Mouse (Mus musculus): ENCODE results near the gene Rbm11.

Gene Rbm11

DNA sequence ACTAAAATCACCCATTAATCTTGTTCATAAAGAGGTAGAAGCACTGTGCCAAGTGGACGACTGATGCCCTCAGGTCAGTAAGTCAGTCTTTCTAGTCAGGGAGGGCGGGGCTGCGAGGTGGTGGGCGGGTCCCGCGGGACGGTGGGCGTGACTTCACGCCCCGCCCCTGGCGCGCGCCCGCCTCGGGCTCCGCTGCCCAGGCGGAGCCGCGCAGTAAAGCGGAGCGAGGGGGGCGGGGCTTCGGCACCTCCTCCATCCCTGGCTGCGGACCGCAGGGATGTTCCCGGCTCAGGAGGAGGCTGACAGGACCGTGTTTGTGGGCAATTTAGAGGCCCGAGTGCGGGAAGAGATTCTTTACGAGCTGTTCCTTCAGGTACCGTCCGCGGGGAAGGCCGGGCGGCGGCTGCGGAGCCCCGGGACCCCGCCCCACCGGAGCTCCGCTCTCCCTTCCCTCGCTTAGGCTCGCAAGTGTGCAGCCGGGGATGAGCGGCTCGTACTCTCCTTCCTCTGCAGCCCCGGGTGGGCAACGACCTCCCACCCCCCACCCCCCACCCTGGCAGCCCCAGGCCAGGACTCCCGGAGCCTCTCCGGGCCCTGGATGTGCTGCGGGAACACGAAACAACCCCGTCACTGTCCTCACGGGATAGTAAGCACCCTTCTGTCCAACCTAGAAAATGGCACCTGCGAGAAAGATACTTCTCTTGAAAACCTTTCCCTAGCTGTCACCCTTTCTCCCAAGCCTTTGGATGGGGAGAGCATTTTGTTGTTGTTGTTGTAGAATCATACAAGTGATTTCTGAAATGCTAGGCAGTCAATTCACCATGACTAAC lies at the start of gene Rbm11:
Rbm11 (plus strand) TSS at position 174 of the 830 bp plus-strand sequence.
- DNase-seq (ENCODE audit: low spot score in 2 of 2), result peak; percentile 67 to 88

DNA sequence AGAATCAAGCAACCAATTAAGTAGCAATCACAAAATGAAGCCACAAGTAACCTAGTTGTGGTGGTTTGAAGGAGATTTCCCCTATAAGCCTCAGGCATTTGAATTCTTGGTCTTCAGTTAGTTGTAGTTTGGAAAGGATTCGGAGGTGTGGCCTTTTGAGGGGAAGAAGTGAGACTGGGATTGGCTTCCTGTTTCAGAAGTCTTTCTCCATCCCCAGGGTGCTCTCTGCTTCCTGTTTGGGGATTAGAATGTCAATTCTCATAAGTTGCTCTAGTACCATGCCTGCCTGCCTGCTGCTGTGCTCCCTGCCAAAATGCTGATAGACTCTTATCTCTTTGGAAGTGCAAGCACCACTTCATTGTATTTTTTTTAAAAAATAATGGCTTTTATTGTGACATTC lies 47.3 kb upstream of the Rbm11 start:
- DNase-seq (ENCODE audit: low spot score in 2 of 2), result no peak

DNA sequence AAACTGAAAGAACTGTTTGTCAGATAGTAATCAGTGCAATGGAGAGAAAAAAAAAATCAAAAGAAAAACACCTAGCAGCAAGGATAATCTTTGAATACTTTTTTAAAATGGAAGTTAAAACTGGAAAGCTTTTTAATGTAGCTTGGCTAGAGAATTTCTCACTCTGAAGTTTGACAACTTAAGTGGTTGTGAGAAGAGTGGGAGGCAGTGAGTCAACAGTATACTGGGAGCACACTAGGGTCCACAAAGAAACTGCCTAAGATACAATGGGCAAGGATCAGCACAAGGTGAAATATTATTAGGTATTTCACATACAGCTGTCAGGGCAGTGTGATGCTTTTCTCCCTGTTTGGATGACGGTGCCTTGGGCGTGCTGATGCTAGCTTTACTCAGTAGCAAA lies 29.7 kb upstream of the Rbm11 start:
- DNase-seq (ENCODE audit: low spot score in 2 of 2), result no peak

DNA sequence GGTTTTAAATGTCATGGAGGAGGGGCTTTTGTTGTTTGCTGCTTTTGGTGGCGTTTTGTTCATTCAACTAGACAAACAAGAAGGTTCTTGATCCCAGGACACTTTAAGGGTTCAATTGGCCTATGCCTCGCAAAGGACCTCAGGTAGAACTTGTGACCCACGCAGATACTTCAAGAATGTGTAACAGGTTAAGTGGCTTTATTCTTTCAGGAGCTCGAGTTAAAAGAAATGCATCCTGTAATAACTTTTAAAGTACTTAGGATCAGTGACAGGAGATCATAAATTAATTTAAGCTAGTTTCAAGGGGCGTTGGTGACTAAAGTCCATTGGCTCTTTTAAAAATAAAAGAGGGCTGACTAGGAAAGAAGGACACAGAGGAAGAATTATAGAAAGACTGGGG lies 10.4 kb upstream of the Rbm11 start:
- DNase-seq (ENCODE audit: low spot score in 2 of 2), result no peak

DNA sequence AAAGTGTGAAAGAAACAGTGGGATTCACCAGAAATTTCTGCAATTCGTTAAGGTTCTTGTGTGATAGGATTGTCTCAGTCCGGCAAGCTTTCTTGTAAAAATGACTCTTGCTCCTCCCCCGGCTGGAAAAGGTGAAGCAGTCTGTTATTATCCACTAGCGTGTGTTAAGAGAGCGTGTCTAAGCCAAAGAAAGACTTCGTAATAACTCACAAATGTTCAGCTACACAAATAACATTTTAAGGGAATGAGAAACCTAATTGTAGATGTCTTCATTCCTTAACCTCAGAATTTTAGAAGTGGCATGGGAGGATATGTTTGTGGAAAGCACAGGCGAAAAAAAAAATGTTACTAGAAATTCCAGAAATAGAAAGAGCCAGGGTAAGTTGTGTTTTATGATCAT lies 6.7 kb upstream of the Rbm11 start, which contains the start of gene Lipi:
Lipi (minus strand) TSS at position 101 of the 400 bp plus-strand sequence.
- no peak for DNase-seq (ENCODE audit: low spot score in 2 of 2)

DNA sequence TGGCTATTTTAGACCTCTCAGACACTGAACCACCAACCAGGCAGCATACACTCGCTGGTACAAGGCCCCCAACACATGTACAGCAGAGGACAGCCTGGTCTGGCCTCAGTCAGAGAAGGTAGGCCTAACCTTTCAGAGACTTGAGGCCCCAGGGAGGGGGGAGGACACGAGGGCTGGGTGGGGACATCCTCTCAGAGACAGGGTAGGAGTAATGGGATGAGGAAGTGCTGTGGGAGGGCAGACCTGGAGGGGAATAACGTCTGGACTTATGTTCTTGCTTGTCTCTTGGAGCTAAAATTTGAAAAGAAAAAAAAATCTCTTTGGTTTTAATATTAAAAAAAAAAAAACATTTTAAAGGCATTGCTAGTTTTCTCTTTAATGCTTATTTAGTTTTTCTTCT lies 6.2 kb upstream of the Rbm11 start:
- no peak for DNase-seq (ENCODE audit: low spot score in 2 of 2)

DNA sequence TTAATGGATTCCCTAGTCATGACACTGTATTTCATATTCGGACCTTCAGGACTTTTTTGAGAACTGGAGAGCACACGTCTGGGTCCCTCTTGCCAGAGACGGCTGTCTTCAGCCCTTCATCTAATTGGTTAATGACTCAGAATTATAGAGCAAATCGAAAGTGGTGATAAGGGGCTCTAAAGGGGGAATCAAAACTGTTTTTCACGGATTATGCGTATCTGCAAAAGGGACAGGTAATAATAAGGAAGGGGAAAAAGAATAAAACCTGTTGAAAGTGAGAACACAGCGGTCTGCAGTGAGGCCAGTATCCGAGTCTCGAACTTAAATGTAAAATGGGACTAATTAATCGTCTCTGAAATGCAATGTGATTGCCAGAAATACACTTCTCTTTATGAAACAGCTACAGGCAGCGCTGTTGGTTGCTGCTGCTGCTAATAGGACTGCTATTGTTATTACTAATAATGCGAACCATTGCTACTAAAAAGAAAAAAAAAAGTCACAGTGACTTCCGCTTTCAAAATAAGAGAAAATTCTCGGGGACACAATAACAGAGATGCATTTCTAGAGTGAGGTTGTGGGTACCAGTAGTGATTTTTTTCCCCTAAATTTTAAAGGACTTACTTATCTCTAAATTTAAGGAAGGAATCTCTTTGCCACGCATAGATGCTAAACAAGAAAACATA lies 998 bp downstream of the Rbm11 start:
- DNase-seq (ENCODE audit: low spot score in 2 of 2), result no peak

DNA sequence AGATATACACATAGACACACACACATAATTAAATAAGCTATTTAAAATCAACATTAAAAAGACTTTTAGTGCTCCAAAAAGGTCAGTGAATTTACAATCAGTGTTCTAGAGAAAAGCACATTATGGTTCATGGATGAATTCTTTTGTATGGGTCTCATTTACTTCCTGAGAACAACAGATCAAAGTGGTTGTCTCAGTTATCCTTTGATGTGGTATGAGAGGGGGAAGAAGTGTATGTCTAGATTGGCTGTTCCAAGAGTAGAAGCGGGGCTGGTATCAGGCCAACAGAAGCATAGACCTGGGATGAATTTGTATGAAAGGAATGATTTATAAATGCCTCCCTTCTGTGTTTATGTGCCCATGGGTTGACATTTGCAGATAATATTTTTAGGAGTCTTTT lies 13.8 kb downstream of the Rbm11 start:
- no peak for DNase-seq (ENCODE audit: low spot score in 2 of 2)

DNA sequence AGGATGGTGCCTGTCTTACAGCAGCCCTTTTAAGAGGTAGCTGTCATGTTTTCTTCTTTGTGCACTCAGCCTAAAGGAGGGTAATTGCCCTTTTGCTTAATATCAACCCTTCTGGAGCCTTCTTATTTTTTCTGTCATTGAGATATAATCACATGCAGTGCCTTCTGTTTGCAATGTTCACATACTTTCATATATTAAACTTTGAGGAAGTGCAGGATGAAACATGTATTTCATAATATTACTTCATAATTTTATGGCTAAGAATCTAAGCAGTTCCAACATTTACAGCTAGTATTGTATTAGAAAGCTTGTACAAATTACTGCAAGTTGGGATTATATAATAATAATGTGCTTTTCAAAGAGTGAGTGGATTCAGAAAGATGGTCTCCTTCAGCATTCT lies 19.9 kb downstream of the Rbm11 start:
- no peak for DNase-seq (ENCODE audit: low spot score in 2 of 2)

DNA sequence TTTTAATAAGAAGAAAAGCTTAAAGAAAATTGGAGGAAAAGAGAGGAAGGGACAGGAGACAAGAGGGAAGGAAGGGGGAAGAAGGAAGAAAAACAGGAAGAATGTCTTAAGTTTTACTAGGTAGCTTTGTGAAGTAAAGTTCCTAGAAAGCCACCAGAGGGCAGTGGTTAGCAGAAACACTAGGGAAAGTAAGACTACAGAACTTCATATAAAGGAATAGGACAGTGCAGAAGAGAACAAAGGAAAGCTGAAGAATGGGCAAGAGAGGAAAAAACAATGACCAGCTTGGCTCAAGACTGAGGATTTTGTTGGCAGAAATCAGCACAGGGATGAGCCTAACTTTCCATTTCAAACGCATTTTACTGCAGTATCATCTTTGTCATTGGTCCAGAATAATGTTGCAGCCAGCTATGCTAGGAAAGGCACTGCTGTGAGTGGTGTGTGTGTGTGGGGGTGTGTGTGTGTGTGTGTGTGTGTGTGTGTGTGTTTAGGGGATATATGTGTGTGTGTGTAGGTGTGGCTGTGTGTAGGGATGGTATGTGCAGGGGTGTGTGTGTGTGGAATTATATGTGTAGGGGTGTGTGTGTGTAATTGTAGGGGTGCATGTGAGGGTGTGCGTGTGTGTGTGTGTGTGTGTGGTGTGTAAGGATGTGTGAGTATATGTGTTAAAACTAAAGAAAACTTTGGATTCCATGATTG lies 25.2 kb downstream of the Rbm11 start:
- DNase-seq (ENCODE audit: low spot score in 2 of 2), result no peak

DNA sequence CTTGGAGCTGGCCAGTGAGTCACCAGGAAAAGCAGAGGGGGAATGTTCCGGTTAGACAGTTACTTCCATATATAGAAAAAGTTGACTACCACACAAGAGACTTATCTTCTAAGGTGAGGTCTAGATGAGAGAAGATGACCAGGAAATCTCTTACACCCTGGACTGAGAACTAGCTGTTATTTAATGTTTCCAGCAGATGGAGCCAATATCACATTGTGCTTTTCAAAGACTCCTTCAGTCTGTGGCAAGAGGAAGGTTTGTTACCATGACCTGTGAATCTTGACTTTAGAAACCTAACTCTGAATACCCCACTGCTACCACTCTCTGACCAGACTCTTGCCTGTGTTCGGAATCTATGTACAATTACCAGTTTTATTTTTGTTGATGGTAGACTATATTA lies 35.2 kb downstream of the Rbm11 start:
- DNase-seq (ENCODE audit: low spot score in 2 of 2), result no peak

Data from spleen, postnatal 4 days (tissue).